Mouse (Mus musculus): ENCODE results near the gene Trim71. TPM values are rescaled to one million over a fixed set of nuclear protein-coding genes. Genes with fewer than 3 reads are reported as not detected.

The Trim71 gene
- polyA plus RNA-seq, 1 experiment from 2014 or later, result 0.71 TPM

DNA sequence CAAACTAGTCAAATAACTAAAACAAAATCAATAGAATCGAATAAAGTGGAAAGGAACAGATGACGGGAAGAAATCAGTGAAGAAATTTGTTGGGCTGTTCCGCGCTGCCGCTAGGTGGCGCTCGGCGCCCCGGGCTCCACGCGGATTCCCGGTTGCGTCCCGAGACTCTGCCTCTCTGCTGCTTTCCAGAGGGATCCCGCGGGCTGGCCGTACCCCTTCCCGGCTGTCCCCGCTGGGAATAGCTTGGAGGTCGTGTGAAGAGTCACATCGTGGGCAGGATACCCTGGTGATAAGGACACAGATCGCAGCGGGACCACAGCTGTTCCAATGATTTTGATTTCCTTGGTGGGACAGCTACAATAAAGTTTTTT is 19.6 kb upstream of the Trim71 start:
- peak overlapping the region; percentile 82 for H3K27ac ChIP-seq (ENCODE audit: low read length)
- under 1% methylated on average over 23 of the region's 23 CpGs for WGBS (ENCODE audit: insufficient replicate concordance)
- ATAC-seq (ENCODE audit: low read depth), result no peak

DNA sequence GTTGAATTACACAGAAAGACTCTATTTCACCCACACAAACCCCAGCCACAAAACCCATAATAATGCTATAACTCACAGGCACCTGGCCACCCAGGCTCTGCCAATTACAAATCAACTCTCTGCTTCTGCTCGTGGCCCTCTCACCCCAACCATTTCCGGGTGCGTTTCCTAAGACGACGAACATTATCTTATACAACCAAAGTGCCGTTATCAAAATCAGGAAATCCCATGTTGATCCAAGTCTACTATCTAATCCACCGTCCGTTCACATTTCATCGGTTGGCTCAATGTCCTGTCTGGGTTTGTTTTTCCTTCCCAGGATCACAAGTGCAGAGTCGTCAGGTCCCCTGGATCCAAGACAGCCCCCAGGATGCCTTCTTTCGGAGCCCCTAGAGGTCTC is 14.5 kb upstream of the Trim71 start:
- ATAC-seq (ENCODE audit: low read depth), result peak; percentile 55
- H3K9me3 ChIP-seq (replicated peaks; ENCODE audit: control insufficient read depth, low read length), result no peaks in the 10 kb centered on the region
- no peak overlapping the region for H3K9ac ChIP-seq (ENCODE audit: low read depth, low read length)
- no peak overlapping the region for H3K4me3 ChIP-seq (ENCODE audit: low read depth, low read length)
- no peaks in the 10 kb centered on the region for H3K27me3 ChIP-seq (ENCODE audit: control insufficient read depth, insufficient read depth, low read depth, low read length)
- H3K27ac ChIP-seq (ENCODE audit: low read length), result no peak overlapping the region
- 15% methylated on average over 11 of the region's 11 CpGs for WGBS (ENCODE audit: insufficient replicate concordance)
- H3K4me1 ChIP-seq (ENCODE audit: control insufficient read depth, low read depth, low read length), result no peaks in the 10 kb centered on the region; the same call in 1 of the 2 replicates
- no peak overlapping the region for H3K4me2 ChIP-seq (ENCODE audit: low read depth, low read length)
- no peaks in the 10 kb centered on the region for H3K36me3 ChIP-seq (ENCODE audit: control insufficient read depth, insufficient read depth)

More for the DNA sequence above, 19.6 kb upstream of the Trim71 start:
- Histone ChIP-seq H3K27me3 (ENCODE audit: control insufficient read depth, insufficient read depth, low read depth, low read length) (no peaks in the 10 kb centered on the region), H3K4me2 (ENCODE audit: low read depth, low read length) (peak overlapping the region; percentile 57), H3K9me3 (replicated peaks; ENCODE audit: control insufficient read depth, low read length) (no peaks in the 10 kb centered on the region), H3K9ac (ENCODE audit: low read depth, low read length) (peak overlapping the region; percentile 38; the same call in 1 of the 2 replicates), H3K4me3 (ENCODE audit: low read depth, low read length) (peak overlapping the region; percentile 45), H3K4me1 (ENCODE audit: control insufficient read depth, low read depth, low read length) (peaks cover 5% of the 10 kb centered on the region), H3K36me3 (ENCODE audit: control insufficient read depth, insufficient read depth) (no peaks in the 10 kb centered on the region)

DNA sequence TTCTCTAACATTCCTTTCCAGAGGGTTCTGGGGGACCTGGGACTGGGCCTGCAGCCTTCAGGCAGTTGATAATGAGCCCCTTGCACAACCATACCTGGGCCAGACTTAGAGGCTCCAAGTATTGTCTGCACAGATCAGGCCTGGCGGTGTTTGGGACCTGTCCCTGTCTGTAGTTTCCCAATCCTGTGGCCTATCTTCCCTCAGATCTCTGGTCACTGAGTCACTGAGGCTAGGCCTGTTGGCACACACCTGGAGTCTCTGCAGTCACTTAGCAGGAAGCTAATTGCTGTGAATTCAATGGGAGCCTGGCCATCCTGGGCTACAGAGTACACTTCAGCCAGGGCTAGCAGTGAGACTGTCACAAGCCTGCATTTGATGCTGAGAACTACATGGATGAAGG is 11.8 kb upstream of the Trim71 start:
- no peaks in the 10 kb centered on the region for H3K36me3 ChIP-seq (ENCODE audit: control insufficient read depth, insufficient read depth)
- H3K27ac ChIP-seq (ENCODE audit: low read length), result no peak overlapping the region
- no peak overlapping the region for H3K4me2 ChIP-seq (ENCODE audit: low read depth, low read length)
- no peaks in the 10 kb centered on the region for H3K9me3 ChIP-seq (replicated peaks; ENCODE audit: control insufficient read depth, low read length)
- no peaks in the 10 kb centered on the region for H3K27me3 ChIP-seq (ENCODE audit: control insufficient read depth, insufficient read depth, low read depth, low read length)
- no peak overlapping the region for H3K9ac ChIP-seq (ENCODE audit: low read depth, low read length)
- H3K4me3 ChIP-seq (ENCODE audit: low read depth, low read length), result no peak overlapping the region
- ATAC-seq (ENCODE audit: low read depth), result no peak
- no peaks in the 10 kb centered on the region; the same call in 1 of the 2 replicates for H3K4me1 ChIP-seq (ENCODE audit: control insufficient read depth, low read depth, low read length)
- WGBS (ENCODE audit: insufficient replicate concordance), result 48% methylated on average over 1 of the region's 1 CpGs

DNA sequence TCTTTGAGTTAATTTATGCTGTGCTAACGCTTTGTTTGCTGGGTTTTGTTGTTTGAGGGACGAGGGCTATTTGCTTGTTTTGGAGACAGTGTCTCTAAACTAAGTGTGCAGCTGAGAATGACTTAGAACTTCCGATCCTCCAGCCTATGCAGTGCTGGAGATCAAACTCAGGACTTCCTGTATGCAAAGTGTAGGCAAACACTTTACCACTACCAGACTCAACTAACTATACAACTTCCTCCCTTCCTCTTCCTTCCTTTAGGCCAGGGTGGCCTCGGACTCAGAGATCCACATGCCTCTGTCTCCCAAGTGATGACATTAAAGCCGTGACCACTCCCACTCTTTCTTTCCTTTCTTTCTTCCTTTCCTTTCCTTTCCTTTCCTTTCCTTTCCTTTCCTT is 9.4 kb upstream of the Trim71 start:
- Histone ChIP-seq H3K9me3 (replicated peaks; ENCODE audit: control insufficient read depth, low read length) (no peaks in the 10 kb centered on the region), H3K4me3 (ENCODE audit: low read depth, low read length) (no peak overlapping the region), H3K27me3 (ENCODE audit: control insufficient read depth, insufficient read depth, low read depth, low read length) (no peaks in the 10 kb centered on the region), H3K9ac (ENCODE audit: low read depth, low read length) (no peak overlapping the region), H3K4me1 (ENCODE audit: control insufficient read depth, low read depth, low read length) (no peaks in the 10 kb centered on the region), H3K4me2 (ENCODE audit: low read depth, low read length) (no peak overlapping the region), H3K27ac (ENCODE audit: low read length) (no peak overlapping the region), H3K36me3 (ENCODE audit: control insufficient read depth, insufficient read depth) (no peaks in the 10 kb centered on the region)
- ATAC-seq (ENCODE audit: low read depth), result no peak
- WGBS (ENCODE audit: insufficient replicate concordance), result 12% methylated on average over 5 of the region's 5 CpGs

DNA sequence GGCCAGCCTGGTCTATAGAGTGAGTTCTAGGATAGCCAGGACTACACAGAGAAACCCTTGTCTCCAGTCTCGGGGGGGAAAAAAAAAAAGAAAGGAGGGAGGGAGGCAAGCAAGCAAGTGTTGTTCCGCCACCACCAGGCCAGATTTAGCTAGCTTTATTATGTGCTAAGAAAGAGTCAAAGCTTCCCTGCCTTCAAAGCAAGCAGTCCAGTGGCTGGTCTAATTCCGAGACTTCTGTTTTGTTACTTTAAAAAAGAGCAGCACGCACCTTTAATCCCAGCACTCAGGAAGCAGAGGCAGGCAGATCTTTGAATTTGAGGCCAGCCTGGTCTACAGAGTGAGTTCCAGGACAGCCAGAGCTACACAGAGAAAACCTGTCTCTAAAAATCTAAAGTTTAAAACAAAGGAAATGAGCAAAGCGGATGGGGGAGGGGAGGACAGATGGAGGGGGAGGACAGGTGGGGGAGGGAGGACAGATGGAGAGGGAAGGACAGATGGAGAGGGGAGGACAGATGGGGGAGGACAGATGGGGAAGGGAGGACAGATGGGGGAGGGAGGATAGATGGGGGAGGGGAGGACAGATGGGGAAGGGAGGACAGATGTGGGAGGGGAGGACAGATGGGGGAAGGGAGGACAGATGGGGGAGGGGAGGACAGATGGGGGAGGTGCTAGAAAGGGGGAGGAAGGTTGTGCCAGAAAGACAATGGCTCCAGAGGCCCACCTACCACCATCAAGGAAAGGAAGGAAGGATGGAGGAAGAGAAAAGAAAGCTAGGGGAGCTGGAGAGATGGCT is 4.7 kb upstream of the Trim71 start:
- Histone ChIP-seq H3K27ac (ENCODE audit: low read length) (no peak overlapping the region), H3K36me3 (ENCODE audit: control insufficient read depth, insufficient read depth) (no peaks in the 10 kb centered on the region), H3K9ac (ENCODE audit: low read depth, low read length) (no peak overlapping the region), H3K4me2 (ENCODE audit: low read depth, low read length) (no peak overlapping the region), H3K4me3 (ENCODE audit: low read depth, low read length) (no peak overlapping the region), H3K4me1 (ENCODE audit: control insufficient read depth, low read depth, low read length) (no peaks in the 10 kb centered on the region; the same call in 1 of the 2 replicates), H3K9me3 (replicated peaks; ENCODE audit: control insufficient read depth, low read length) (no peaks in the 10 kb centered on the region), H3K27me3 (ENCODE audit: control insufficient read depth, insufficient read depth, low read depth, low read length) (peaks cover 16% of the 10 kb centered on the region)
- no peak for ATAC-seq (ENCODE audit: low read depth)
- WGBS (ENCODE audit: insufficient replicate concordance), result 66% methylated on average over 5 of the region's 5 CpGs

DNA sequence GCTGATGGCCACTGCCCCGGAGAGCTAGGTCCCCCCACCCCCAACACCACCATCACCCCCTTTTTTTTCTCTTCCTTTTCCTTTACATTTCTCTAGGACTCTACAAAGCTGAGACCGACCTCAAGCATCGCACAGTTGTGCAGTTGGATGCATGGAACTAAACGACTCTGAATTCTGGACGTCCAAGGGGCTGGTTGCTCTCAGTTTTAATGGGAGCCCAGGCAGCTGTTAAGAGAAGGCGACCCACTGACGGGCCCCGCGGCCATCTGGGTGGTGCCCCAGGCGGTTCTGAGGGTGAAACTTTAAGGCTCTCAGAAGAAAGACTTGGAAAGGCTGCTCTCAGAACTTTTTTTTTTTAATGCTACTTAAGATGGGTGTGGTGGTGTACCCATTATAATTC is 498 bp upstream of the Trim71 start:
- Histone ChIP-seq H3K27me3 (ENCODE audit: control insufficient read depth, insufficient read depth, low read depth, low read length) (peaks cover 58% of the 10 kb centered on the region), H3K4me1 (ENCODE audit: control insufficient read depth, low read depth, low read length) (no peaks in the 10 kb centered on the region; the same call in none of the 2 replicates), H3K27ac (ENCODE audit: low read length) (peak overlapping the region; percentile 7; the same call in 1 of the 2 replicates), H3K4me2 (ENCODE audit: low read depth, low read length) (peak overlapping the region; percentile 55), H3K4me3 (ENCODE audit: low read depth, low read length) (peak overlapping the region; percentile 58), H3K9ac (ENCODE audit: low read depth, low read length) (no peak overlapping the region), H3K36me3 (ENCODE audit: control insufficient read depth, insufficient read depth) (no peaks in the 10 kb centered on the region), H3K9me3 (replicated peaks; ENCODE audit: control insufficient read depth, low read length) (no peaks in the 10 kb centered on the region)
- under 1% methylated on average over 10 of the region's 10 CpGs for WGBS (ENCODE audit: insufficient replicate concordance)
- no peak for ATAC-seq (ENCODE audit: low read depth)

DNA sequence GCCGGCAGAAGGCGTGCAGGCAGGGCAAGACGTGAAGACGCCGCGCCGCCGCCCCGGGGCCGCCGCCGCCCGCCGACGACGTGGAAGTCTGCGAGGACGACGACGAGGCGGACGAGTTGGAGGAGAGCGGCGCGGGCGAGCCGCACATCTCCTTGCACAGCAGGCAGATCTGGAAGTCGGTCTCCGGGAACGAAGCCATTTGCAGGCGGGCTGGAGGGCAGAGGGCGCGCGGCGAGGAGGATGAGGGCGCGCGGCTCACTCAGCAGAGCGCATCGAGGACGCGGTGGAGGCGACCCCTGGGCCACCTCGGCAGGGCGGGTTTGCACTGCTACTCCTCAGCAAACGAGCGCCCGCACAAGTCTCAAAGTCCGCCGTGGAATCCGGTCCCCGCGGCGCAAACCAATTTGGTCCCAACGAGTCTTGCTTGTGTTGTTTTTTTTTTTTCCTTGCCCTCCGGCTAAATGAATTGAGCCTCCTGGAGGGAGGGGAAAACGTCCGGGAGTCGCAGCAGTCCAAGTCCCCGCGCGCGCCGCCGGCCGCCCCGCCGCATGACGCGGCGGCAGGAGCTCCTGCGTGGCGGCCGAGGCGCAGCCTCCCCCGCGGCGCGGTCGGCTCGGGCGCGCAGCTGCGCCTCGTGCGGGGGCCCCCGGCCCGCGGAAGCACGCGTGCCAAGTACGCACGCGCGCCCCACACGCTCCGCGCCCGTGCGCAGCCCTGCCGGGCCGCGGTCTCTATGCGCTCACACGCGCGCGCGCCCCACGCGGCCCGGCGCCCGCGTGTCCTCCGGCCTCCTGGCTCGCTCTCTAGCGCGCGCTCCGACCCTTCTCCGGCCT is 1.0 kb downstream of the Trim71 start:
- Histone ChIP-seq H3K4me1 (ENCODE audit: control insufficient read depth, low read depth, low read length) (no peaks in the 10 kb centered on the region; the same call in none of the 2 replicates), H3K27me3 (ENCODE audit: control insufficient read depth, insufficient read depth, low read depth, low read length) (peaks cover 61% of the 10 kb centered on the region), H3K4me2 (ENCODE audit: low read depth, low read length) (peak overlapping the region; percentile 55), H3K27ac (ENCODE audit: low read length) (peak overlapping the region; percentile 63), H3K36me3 (ENCODE audit: control insufficient read depth, insufficient read depth) (no peaks in the 10 kb centered on the region), H3K4me3 (ENCODE audit: low read depth, low read length) (peak overlapping the region; percentile 58), H3K9me3 (replicated peaks; ENCODE audit: control insufficient read depth, low read length) (no peaks in the 10 kb centered on the region), H3K9ac (ENCODE audit: low read depth, low read length) (peak overlapping the region; percentile 50)
- 0 out of 2 replicates have a peak, but pooled peaks have one; percentile 7 for ATAC-seq (ENCODE audit: low read depth)
- under 1% methylated on average over 115 of the region's 122 CpGs for WGBS (ENCODE audit: insufficient replicate concordance)

DNA sequence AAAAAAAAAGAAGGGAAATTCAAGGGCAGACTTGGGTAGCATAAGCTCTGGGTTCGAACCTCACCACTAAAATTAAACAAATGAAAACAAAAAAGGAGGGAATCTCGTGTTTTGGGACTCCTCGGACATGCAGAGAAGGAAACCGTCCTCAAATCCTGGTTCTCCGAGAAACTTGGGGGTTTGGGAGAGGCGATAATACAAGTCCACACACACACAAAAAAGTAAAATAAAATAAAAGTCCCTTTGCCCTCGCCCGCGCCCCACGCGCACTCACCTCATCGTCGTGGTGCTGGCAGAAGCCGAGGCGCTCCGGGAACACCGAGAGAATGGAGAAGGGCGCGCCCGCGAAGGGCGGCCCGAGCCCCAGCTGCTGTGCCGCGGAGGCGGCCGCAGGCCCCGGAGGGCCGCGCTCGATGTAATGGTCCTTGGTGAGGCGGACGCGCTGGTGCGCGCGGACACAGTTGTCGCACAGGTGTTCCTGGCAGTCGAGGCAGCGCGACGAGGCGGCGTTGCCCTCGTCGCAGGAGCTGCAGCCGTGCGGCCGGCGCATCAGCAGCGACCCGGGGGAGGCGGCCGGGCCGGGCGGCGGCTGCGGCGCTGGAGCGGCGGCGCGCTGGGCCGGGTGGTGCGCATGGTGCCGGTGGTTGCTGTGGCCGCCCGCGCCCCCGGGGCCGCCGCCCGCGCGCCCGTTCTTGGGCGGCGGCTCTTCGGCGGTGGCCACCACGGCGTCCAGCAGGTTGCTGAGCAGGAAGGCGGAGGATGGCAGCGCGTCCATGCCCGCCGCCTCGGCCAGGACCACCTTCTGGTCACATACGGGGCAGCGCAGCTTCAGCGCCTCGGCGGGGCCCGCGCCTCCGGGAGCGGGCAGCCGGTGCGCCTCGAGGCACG is 1.9 kb downstream of the Trim71 start:
- no peaks in the 10 kb centered on the region; the same call in none of the 2 replicates for H3K4me1 ChIP-seq (ENCODE audit: control insufficient read depth, low read depth, low read length)
- ATAC-seq (ENCODE audit: low read depth), result peak; percentile 28; the same call in 1 of the 2 replicates
- no peaks in the 10 kb centered on the region for H3K9me3 ChIP-seq (replicated peaks; ENCODE audit: control insufficient read depth, low read length)
- H3K27me3 ChIP-seq (ENCODE audit: control insufficient read depth, insufficient read depth, low read depth, low read length), result peaks cover 61% of the 10 kb centered on the region
- H3K27ac ChIP-seq (ENCODE audit: low read length), result no peak overlapping the region
- H3K4me2 ChIP-seq (ENCODE audit: low read depth, low read length), result peak overlapping the region; percentile 55
- H3K4me3 ChIP-seq (ENCODE audit: low read depth, low read length), result peak overlapping the region; percentile 58
- peak overlapping the region; percentile 50; the same call in 1 of the 2 replicates for H3K9ac ChIP-seq (ENCODE audit: low read depth, low read length)
- no peaks in the 10 kb centered on the region for H3K36me3 ChIP-seq (ENCODE audit: control insufficient read depth, insufficient read depth)
- WGBS (ENCODE audit: insufficient replicate concordance), result under 1% methylated on average over 96 of the region's 101 CpGs

Measured in liver, embryonic 16.5 days (tissue).